ENCODE assay signal across 19 mouse cellular contexts in the genomic region with DNA sequence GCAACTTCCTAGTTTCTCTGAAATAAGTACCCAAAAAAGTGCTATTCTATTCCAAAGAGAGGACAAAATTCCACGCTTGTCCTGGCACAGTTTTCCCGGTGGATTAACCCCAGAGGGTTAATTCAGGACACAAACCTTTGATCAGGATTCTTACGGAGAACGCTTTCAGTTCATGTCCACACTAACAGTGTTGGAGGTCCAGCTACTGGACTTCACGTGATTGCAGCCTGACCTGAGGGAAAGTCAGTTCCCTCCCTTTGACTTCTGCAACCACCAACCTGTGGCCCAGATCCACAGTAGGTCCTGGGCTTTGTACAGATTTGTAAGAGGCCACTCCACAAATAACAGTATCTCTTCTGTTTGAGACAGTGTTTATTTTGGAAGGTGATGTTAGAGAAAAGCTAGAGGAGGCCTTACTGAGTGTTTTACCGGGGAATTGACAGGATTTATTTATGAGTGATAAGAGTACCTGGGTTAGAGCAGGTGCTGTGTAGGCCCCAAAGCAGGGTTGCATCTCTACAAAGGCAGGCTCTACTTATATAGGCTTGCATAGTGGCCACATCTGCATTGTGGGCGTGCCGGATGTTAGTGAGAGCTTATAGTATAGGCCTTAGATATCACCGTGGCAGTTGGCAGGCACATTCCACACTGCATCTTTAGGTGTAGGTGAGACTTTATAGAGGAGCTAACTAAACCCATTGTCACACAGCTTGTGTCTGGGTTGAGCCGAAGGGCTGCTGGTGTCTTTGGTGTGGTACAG. TPM values are rescaled to one million over a fixed set of nuclear protein-coding genes. Genes with fewer than 3 reads are reported as not detected.
DNase-seq lines count a peak whose midpoint lies in the region; ATAC-seq lines count a peak whose summit lies in the region.
"Had no signal": no experiment of that assay in that cellular context is flagged by ENCODE, and none has a peak within 500 bp of the region (broad histone marks: within the 10 kb centered on the region; RNA-seq: fewer than 3 reads in every experiment).

No protein-coding gene starts in this region.

- H3K9ac ChIP-seq in kidney, embryonic 14.5 days (ENCODE audit: low read depth, low read length) = no peak overlapping the region
- H3K9ac ChIP-seq in liver, embryonic 16.5 days (ENCODE audit: low read depth, low read length) = no peak overlapping the region
- no peak overlapping the region for H3K9ac ChIP-seq in hindbrain, embryonic 11.5 days (ENCODE audit: low read depth, low read length)
- H3K9ac ChIP-seq: embryonic facial prominence, embryonic 12.5 days; hindbrain, embryonic 13.5 days; limb, embryonic 12.5 days; lung, embryonic 15.5 days; neural tube, embryonic 15.5 days had no signal

- no peaks in the 10 kb centered on the region for H3K27me3 ChIP-seq in kidney, embryonic 14.5 days (ENCODE audit: control insufficient read depth, insufficient read depth, low read length)
- H3K27me3 ChIP-seq in liver, embryonic 16.5 days (ENCODE audit: control insufficient read depth, insufficient read depth, low read depth, low read length) = no peaks in the 10 kb centered on the region
- H3K27me3 ChIP-seq in hindbrain, embryonic 11.5 days (ENCODE audit: control insufficient read depth, insufficient read depth, low read length) = no peaks in the 10 kb centered on the region
- H3K27me3 ChIP-seq: embryonic facial prominence, embryonic 12.5 days; hindbrain, embryonic 13.5 days; limb, embryonic 12.5 days; lung, embryonic 15.5 days; neural tube, embryonic 15.5 days; Patski had no signal

- H3K27ac ChIP-seq in kidney, embryonic 14.5 days (ENCODE audit: low read depth, low read length) = no peak overlapping the region
- H3K27ac ChIP-seq in brown adipose tissue, adult 24 weeks (replicated peaks; ENCODE audit: low read depth, low read length) = peak overlapping the region; percentile 93
- no peak overlapping the region for H3K27ac ChIP-seq in liver, embryonic 16.5 days (ENCODE audit: low read length)
- no peak overlapping the region for H3K27ac ChIP-seq in hindbrain, embryonic 11.5 days (ENCODE audit: low read depth, low read length)
- H3K27ac ChIP-seq: embryonic facial prominence, embryonic 12.5 days; heart, adult 2 months; hindbrain, embryonic 13.5 days; limb, embryonic 12.5 days; lung, embryonic 15.5 days; neural tube, embryonic 15.5 days had no signal

- ATAC-seq in kidney, embryonic 14.5 days (ENCODE audit: low FRiP score, low TSS enrichment) = no peak
- ATAC-seq in liver, embryonic 16.5 days (ENCODE audit: low read depth) = peak; percentile 39; the same call in 1 of the 2 replicates
- no peak for ATAC-seq in hindbrain, embryonic 11.5 days (ENCODE audit: low FRiP score)
- ATAC-seq: activated CD4-positive, CD25-positive, alpha-beta regulatory T cell, adult 4 months; forebrain, embryonic 16.5 days; Patski had no signal

- no peak overlapping the region for H3K4me2 ChIP-seq in kidney, embryonic 14.5 days (replicated peaks; ENCODE audit: low read depth, low read length)
- no peak overlapping the region for H3K4me2 ChIP-seq in liver, embryonic 16.5 days (ENCODE audit: low read depth, low read length)
- no peak overlapping the region for H3K4me2 ChIP-seq in hindbrain, embryonic 11.5 days (replicated peaks; ENCODE audit: low read depth, low read length)
- H3K4me2 ChIP-seq: embryonic facial prominence, embryonic 12.5 days; hindbrain, embryonic 13.5 days; limb, embryonic 12.5 days; lung, embryonic 15.5 days; neural tube, embryonic 15.5 days had no signal

- DNase-seq in kidney, adult 18-20 months = peak; percentile 69
- peak; percentile 49 for DNase-seq in adrenal gland, postnatal 10 days
- DNase-seq in c-Kit-positive CD71-positive TER-119-positive erythroid progenitor cells, embryonic 14.5 days (ENCODE audit: low spot score) = no peak
- no peak for DNase-seq in hindbrain, embryonic 11.5 days (ENCODE audit: low spot score)
- DNase-seq: cerebellum, adult 2 months; heart, adult 2 months; midbrain, embryonic 14.5 days had no signal

- no peaks in the 10 kb centered on the region for H3K4me1 ChIP-seq in kidney, embryonic 14.5 days (ENCODE audit: control insufficient read depth, insufficient read depth, low read length)
- H3K4me1 ChIP-seq in brown adipose tissue, adult 24 weeks (ENCODE audit: control insufficient read depth, insufficient read depth, insufficient read length, low read length) = peaks cover 26% of the 10 kb centered on the region
- H3K4me1 ChIP-seq in liver, embryonic 16.5 days (ENCODE audit: control insufficient read depth, low read depth, low read length) = no peaks in the 10 kb centered on the region
- no peaks in the 10 kb centered on the region; the same call in 1 of the 2 replicates for H3K4me1 ChIP-seq in hindbrain, embryonic 11.5 days (replicated peaks; ENCODE audit: control insufficient read depth, insufficient read depth, low read length)
- H3K4me1 ChIP-seq: embryonic facial prominence, embryonic 12.5 days; limb, embryonic 12.5 days had no signal

- H3K4me3 ChIP-seq in kidney, embryonic 14.5 days (ENCODE audit: low read length) = no peak overlapping the region
- no peak overlapping the region for H3K4me3 ChIP-seq in brown adipose tissue, adult 24 weeks (ENCODE audit: insufficient read depth, low read depth, low read length)
- no peak overlapping the region for H3K4me3 ChIP-seq in liver, embryonic 16.5 days (ENCODE audit: low read depth, low read length)
- H3K4me3 ChIP-seq in hindbrain, embryonic 11.5 days (ENCODE audit: low read depth, low read length) = no peak overlapping the region
- H3K4me3 ChIP-seq: embryonic facial prominence, embryonic 12.5 days; heart, adult 2 months; hindbrain, embryonic 13.5 days; limb, embryonic 12.5 days; lung, embryonic 15.5 days; myocyte; neural tube, embryonic 15.5 days had no signal

- H3K36me3 ChIP-seq in kidney, embryonic 14.5 days (ENCODE audit: control insufficient read depth, insufficient read depth, low read length) = no peaks in the 10 kb centered on the region
- H3K36me3 ChIP-seq in liver, embryonic 16.5 days (ENCODE audit: control insufficient read depth, insufficient read depth) = no peaks in the 10 kb centered on the region
- H3K36me3 ChIP-seq in hindbrain, embryonic 11.5 days (ENCODE audit: control insufficient read depth, insufficient read depth, low read length) = no peaks in the 10 kb centered on the region
- H3K36me3 ChIP-seq: embryonic facial prominence, embryonic 12.5 days; hindbrain, embryonic 13.5 days; limb, embryonic 12.5 days; lung, embryonic 15.5 days; neural tube, embryonic 15.5 days had no signal

- 77% methylated on average over 10 of the region's 10 CpGs for WGBS in kidney, embryonic 14.5 days
- 65% methylated on average over 10 of the region's 10 CpGs for WGBS in liver, embryonic 16.5 days (ENCODE audit: insufficient replicate concordance)
- 87% methylated on average over 10 of the region's 10 CpGs for WGBS in hindbrain, embryonic 11.5 days

- no peaks in the 10 kb centered on the region for H3K9me3 ChIP-seq in kidney, embryonic 14.5 days (ENCODE audit: control insufficient read depth, low read length)
- no peaks in the 10 kb centered on the region for H3K9me3 ChIP-seq in liver, embryonic 16.5 days (replicated peaks; ENCODE audit: control insufficient read depth, low read length)
- H3K9me3 ChIP-seq in hindbrain, embryonic 11.5 days (ENCODE audit: control insufficient read depth, low read length) = no peaks in the 10 kb centered on the region
- H3K9me3 ChIP-seq: embryonic facial prominence, embryonic 12.5 days; hindbrain, embryonic 13.5 days; limb, embryonic 12.5 days; lung, embryonic 15.5 days; neural tube, embryonic 15.5 days had no signal

RNA-seq across cellular contexts. Expression of gene Gpd2, which starts 15.3 kb away (rescaled TPM):
- 12.0 and 19.7 TPM in 2 replicates for polyA plus RNA-seq in kidney, embryonic 14.5 days (2014; fragmentation: Nextera tagmentation; extraction: Ambion mirVana)
- 100 to 1,000 TPM; 164 to 188 TPM for total RNA-seq in adrenal gland, postnatal 10 days (2021)
- 590 and 641 TPM in 2 replicates for polyA plus RNA-seq in brown adipose tissue, adult 24 weeks (2012; ENCODE audit: insufficient read depth, insufficient read length, missing spikeins)
- polyA plus RNA-seq in liver, embryonic 16.5 days (2015; fragmentation: Nextera tagmentation; extraction: Ambion mirVana) = 4.6 and 5.9 TPM in 2 replicates
- 18.2 and 22.6 TPM in 2 replicates for polyA plus RNA-seq in hindbrain, embryonic 11.5 days (2014; fragmentation: Nextera tagmentation; extraction: Ambion mirVana)

Comparison
In these comparisons a context has a peak if more than half of its experiments do, and no peak if none do; other contexts are left out.
1. DNase-seq: peak in kidney, adult 18-20 months (single experiment) and adrenal gland, postnatal 10 days (single experiment); none in c-Kit-positive CD71-positive TER-119-positive erythroid progenitor cells, embryonic 14.5 days (single experiment) and hindbrain, embryonic 11.5 days (single experiment).
2. RNA of gene Gpd2, which starts 15.3 kb away (polyA plus RNA-seq): 590 to 641 TPM in brown adipose tissue, adult 24 weeks; 12.0 to 19.7 TPM in kidney, embryonic 14.5 days, 18.2 to 22.6 TPM in hindbrain, embryonic 11.5 days and 4.6 to 5.9 TPM in liver, embryonic 16.5 days; every median in the first group is over 10 times any median in the second.